Mouse (Mus musculus): ENCODE data around the gene Tecpr2. TPM values are rescaled to one million over a fixed set of nuclear protein-coding genes. Genes with fewer than 3 reads are reported as not detected.

Tecpr2 gene
- total RNA-seq, 4 experiments from 2014 or later: 45.8 to 51.8 (median 49.3) TPM

- no peak for DNase-seq (ENCODE audit: low spot score in 2 of 2)
Measured at GRCm38 (mm10) chr12:110864008-110864407, 25.1 kb upstream of the Tecpr2 start.

DNA sequence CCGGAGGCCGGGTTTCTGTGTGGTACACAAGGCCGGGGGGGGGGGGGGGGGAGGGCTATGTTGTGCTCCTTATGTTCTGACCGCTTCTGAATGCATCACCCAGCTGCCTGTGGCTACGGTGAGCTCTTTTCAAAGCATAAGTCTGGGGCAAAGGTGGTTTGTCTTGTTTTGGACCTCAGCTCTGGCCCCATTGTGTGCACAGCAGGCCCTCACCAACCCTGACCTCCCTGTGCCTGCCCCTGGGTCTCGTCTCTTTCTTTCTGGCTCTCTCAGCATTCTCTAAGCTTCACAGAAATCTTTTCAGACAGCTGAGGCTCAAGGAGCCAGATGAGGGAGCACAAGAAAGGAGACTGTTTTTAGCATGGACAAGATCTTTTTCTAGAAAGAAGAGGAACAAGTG lies 23.5 kb upstream of the Tecpr2 start:
- no peak for DNase-seq (ENCODE audit: low spot score in 2 of 2)

- DNase-seq (ENCODE audit: low spot score in 2 of 2): no peak
Measured at GRCm38 (mm10) chr12:110865989-110866388, 23.1 kb upstream of the Tecpr2 start.

- DNase-seq (ENCODE audit: low spot score in 2 of 2): no peak
Measured at GRCm38 (mm10) chr12:110870107-110870506, 19.0 kb upstream of the Tecpr2 start.

DNA sequence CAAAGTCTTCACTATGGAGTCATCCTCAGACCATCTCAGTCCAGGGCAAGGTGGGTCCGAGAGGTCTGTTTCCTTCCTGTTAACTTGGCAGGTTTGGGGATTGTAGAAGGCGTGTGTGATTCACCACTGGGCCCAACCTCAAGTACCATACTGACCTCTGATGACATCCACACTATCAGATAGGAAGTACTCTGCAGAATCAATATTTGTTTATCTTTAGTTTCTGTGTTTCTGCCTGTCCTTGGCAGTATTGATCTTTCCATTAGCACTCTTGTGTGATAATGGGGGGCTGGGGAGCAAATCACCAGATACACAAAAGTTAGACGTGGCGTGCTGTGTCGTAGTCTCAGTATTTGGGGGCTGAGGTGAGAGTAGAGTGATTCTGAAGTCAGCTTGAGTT lies 17.8 kb upstream of the Tecpr2 start:
- no peak for DNase-seq (ENCODE audit: low spot score in 2 of 2)

- DNase-seq (ENCODE audit: low spot score in 2 of 2): no peak
Measured at GRCm38 (mm10) chr12:110875351-110875750, 13.7 kb upstream of the Tecpr2 start.

- no peak for DNase-seq (ENCODE audit: low spot score in 2 of 2)
Measured at GRCm38 (mm10) chr12:110882291-110882690, 6.8 kb upstream of the Tecpr2 start.

- DNase-seq (ENCODE audit: low spot score in 2 of 2): no peak
Measured at GRCm38 (mm10) chr12:110885251-110885650, 3.8 kb upstream of the Tecpr2 start.

DNA sequence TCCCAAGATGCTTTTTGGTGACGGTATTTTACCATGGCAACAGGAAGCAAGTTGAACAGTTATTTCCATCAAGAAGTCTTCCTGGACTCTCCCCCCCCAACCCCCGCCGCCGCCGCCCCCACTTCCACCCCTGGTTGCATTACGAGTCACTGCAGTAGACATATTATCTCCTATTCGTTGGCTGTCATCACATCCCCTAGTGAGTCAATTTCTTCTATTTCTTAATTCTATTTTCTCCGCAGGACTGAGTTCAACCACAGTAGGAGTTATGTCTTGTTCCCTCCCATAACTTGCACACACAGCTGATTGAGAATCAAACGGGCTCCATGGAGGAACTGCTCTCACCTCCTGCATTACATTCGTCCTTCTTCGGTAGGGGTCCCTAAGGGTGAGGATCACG lies 958 bp upstream of the Tecpr2 start:
- no peak for DNase-seq (ENCODE audit: low spot score in 2 of 2)

- no peak for DNase-seq (ENCODE audit: low spot score in 2 of 2)
Measured at GRCm38 (mm10) chr12:110888606-110889005, 458 bp upstream of the Tecpr2 start.

- DNase-seq (ENCODE audit: low spot score in 2 of 2): no peak
Measured at GRCm38 (mm10) chr12:110891887-110892286, 2.8 kb downstream of the Tecpr2 start.

- no peak for DNase-seq (ENCODE audit: low spot score in 2 of 2)
Measured at GRCm38 (mm10) chr12:110902106-110902505, 13.0 kb downstream of the Tecpr2 start.

GRCm38 (mm10) chr12:110903536-110903935 lies 14.5 kb downstream of the Tecpr2 start:
- DNase-seq (ENCODE audit: low spot score in 2 of 2): no peak

DNA sequence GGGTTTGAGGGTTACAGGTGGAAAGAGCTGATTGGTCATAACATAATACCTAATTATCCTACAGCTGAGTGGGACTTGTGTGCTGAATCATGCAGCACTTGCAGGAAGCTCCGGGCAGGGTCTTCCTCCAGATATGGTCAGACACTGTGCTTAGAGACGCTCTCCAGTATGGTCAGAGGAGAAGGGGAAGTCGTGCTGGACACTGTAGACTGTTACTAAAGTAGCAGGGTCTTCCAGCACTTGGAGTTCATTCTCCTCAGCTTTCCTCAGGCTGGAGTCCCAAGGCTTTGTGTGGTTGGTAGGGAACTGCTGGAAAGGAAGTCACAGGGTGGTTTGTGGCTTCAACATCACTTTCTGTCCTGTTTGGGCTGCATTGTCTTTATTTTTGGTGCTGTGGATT lies 18.8 kb downstream of the Tecpr2 start:
- no peak for DNase-seq (ENCODE audit: low spot score in 2 of 2)

DNA sequence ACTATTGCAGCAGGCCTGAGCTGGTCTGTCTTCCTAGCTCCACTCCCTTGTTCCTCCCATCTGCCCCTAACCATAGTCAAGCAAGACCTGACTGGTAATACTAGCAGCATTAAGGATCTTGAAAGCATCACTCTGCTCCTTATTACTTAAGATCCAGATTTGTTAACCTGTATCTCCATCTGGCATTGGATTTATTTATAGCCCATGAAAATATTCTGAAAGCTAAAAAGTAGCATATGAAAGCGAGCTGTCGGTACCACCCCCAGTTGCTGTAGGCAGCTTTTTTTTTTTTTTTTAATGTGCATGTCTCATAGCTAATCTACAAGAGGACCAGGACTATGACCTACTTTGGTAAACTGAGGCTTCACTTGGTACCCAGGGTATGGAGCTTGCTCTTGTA lies 20.9 kb downstream of the Tecpr2 start:
- DNase-seq (ENCODE audit: low spot score in 2 of 2): no peak

DNA sequence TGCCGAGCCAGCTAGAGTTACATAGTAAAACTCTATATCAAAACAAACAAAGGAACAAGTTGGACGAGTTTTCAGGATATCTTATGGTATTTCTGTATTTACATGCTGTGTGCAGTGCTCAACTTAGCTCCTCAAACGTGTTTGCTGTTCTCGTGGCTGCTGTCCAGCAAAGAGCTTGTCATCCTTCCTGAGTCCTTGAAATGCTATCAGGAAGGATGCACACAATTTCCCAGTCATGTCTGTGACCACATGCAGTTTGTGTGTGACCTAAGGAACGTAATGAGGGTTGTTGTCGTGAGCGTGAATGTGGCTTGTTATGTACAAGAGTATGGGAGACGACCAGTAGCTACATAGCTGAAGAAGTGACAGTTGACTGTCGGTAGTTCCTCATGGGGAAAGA lies 26.7 kb downstream of the Tecpr2 start:
- DNase-seq (ENCODE audit: low spot score in 2 of 2): no peak

DNA sequence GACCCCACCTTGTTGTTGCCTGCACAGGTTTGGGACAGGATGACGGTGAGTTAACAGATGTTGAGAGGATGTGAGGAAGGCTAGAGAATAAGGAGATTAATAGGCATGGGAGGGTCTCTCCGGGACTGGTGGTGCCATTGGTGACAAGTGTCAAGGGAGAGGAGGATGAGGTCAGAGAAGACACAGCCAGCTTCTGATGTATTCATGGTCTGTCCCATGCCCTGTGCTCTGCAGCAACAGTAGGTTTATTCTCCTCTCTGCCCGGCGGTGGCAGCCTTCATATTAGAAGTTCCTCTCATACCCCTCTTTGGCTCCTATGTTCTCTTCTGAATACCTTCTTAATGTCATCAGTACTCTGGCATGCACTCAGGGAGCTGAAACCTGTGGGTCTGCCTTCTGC lies 31.2 kb downstream of the Tecpr2 start:
- DNase-seq (ENCODE audit: low spot score in 2 of 2): no peak

- no peak for DNase-seq (ENCODE audit: low spot score in 2 of 2)
Measured at GRCm38 (mm10) chr12:110921572-110921971, 32.5 kb downstream of the Tecpr2 start.

DNA sequence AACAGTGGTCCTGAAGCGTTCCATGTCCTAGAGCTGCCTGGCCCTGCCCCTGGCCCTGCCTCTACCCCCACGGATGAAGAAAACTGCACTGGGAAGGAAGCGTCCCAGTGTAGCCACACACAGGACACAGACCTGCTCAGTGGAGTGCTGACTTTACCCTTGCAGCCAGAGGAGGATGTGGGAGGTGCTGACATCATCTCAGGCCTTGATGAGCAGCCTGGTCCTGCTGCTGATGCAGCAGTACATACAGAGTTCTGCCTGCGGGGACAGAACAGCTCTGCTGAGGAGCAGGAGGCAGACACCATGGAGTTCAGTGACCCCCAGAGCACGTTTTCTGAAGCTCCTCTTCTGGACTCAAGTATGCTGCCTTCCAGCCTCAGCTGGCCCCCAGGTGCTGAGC lies 43.8 kb downstream of the Tecpr2 start:
- DNase-seq (ENCODE audit: low spot score in 2 of 2): peak in 1 of 2 experiments; percentile 51

- peak; percentile 63 to 83 for DNase-seq (ENCODE audit: low spot score in 2 of 2)
Measured at GRCm38 (mm10) chr12:110935983-110936620, 47.0 kb downstream of the Tecpr2 start.

- DNase-seq (ENCODE audit: low spot score in 2 of 2): no peak
Measured at GRCm38 (mm10) chr12:110937496-110937895, 48.4 kb downstream of the Tecpr2 start.

DNA sequence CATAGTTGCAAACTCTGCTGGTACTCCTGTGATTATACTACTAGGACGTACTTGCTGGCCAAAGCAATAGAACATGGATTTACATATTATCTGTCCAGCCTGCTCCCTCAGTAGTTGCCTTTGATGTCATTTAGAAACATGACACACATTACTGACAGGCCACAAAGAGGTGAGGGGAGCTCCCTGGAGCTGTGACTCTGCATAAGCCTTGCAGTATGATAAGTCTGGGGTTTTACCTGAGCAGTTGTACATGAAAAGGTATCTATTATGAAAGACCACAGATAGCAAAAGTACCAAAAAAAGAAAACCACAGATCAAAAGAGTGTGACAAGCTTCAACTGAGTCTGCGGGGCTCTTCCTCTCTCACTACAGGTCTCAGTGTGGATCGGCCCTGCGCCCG lies 50.3 kb downstream of the Tecpr2 start:
- DNase-seq (ENCODE audit: low spot score in 2 of 2): no peak

GRCm38 (mm10) chr12:110940869-110941268 lies 51.8 kb downstream of the Tecpr2 start:
- DNase-seq (ENCODE audit: low spot score in 2 of 2): no peak

DNA sequence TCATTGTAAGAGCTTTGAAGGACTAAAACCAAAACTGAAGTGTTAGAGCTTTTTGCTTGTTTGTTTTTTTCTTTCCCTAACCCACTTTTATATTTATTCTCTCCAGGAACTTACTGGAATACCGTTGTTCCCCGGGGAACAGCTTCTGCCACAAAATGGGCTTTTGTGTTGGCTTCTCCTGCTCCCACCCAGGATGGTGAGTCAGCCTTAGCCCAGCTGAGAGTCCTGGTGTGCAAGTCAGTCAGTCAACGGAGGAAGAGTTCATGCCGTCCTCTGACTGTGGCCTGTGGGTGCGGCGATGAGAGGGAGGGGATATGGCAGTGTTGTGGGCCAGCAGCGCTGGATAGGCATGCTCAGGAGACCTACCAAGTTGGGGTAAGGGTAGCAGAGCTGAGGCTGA lies 57.2 kb downstream of the Tecpr2 start:
- no peak for DNase-seq (ENCODE audit: low spot score in 2 of 2)
